Mouse (Mus musculus) layer of hippocampus, adult 9-11 months (tissue): Measurements from ENCODE around the gene Prkg2.

Experiments used
- DNase-seq: peaks from one replicate; pipeline ENCODE4 v3.0.0; 2022

Gene Prkg2

DNA sequence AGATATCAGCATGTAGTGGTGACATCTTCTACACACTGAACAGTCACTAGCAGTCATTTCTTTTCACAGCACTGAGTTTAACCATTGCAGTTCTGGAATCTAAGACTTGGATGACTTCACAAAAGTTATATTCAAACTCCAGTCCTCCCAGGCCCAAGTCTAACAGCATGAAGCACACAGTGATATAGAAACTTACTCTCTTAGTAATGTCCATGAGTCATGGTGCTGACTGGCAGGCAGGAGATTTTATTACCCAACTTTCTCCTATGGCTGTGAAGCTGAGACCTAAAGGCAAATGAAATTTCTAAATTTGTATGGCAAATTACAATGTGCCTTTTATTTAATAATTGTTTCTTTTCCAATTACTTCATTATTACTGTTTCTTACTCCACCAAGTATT lies 139.2 kb downstream of the Prkg2 start:
- no peak for DNase-seq

DNA sequence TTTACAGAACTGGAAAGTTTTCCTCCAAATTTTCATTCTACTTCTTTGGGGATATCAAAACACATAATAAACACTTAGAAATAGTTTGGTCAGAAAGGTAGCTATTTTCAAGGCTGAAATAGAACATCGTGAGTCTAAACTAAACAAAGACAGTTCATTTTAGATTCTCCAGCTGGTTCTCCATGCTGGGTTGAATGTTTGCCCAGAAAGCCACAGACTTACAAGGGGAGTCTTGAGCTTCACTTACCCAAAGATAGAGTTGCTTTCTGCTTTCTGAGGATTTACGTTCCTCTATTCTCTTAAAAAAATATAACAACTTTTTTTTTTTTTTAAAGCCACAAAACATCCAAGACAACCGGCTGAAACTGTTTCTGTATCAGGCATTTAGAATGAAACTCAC lies 142.9 kb downstream of the Prkg2 start:
- peak; percentile 23 for DNase-seq

DNA sequence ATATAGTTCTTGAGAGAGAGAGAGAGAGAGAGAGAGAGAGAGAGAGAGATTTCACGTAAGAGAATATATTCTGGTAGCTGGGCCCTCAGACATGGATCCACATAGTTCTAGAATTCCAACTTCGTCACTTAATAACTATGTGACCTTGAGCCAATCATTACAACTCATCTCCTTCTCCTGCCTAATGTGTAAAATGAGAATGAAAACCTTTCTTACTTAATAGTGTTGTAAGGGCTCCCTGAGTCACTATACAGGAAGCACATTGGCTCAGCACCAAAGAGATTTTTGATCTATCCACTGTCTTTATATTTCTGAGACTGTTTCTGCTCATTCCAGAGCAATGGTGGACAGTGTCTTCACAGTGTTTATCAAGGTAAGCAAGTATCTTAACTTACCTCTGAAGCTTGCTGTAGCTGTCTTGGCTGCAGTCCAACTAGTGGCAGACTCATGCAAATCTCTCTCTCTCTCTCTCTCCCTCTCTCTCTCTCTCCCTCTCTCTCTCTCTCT lies 146.6 kb downstream of the Prkg2 start:
- DNase-seq = no peak

DNA sequence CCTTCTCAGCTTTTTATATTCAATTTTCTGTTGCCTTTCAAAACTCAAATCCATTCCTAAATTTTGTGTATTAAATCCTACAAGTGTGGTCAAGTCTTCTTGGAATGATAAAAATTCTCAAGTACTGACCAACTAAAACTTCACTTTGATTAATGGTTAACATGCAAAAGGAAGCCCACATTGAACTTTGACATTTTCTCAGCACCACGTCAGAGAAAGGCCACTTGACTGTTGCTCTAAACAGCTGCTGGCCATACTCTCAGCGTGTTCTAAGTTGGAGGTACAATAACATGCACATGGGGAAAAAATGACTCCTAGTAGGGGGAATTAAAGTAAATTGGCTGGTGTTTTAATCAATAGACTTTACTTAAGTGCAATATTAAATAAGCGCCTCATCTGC lies 155.1 kb downstream of the Prkg2 start:
- no peak for DNase-seq
